Mouse (Mus musculus) embryonic fibroblast, embryonic 13.5 days (primary cell): ENCODE data around the gene Ago3. TPM values are rescaled to one million over a fixed set of nuclear protein-coding genes. Genes with fewer than 3 reads are reported as not detected.

Experiments
- H3K27ac ChIP-seq: 2 replicates; pipeline ENCODE4 v1.5.1; 2012; ENCODE audit warnings: low read length, control low read depth, inconsistent platforms; ENCODE audit not compliant: insufficient read depth
- H3K4me1 ChIP-seq: 2 replicates; pipeline ENCODE4 v1.6.1; 2011; ENCODE audit warnings: low read length; ENCODE audit not compliant: control insufficient read depth, insufficient read depth
- H3K4me3 ChIP-seq: 2 replicates; pipeline ENCODE4 v1.5.1; 2011; ENCODE audit warnings: mild to moderate bottlenecking, control low read depth, low read length; ENCODE audit not compliant: insufficient read depth
- CTCF ChIP-seq: IDR thresholded peaks from 2 replicates; pipeline ENCODE4 v1.5.1; 2011; ENCODE audit warnings: mild to moderate bottlenecking, control low read depth, low read length, moderate library complexity, borderline replicate concordance; ENCODE audit not compliant: insufficient read depth
- POLR2A ChIP-seq: IDR thresholded peaks from 2 replicates; pipeline ENCODE4 v1.6.1; 2011; ENCODE audit warnings: low read depth, mild to moderate bottlenecking, control low read depth, low read length, moderate library complexity
- polyA plus RNA-seq: library from polyadenylated mRNA; stranded (reverse); fragments of >200 nt; gene quantifications from 2 replicates; pipeline ENCODE4 v1.2.4, GENCODE M21; 2011; ENCODE audit warnings: low read depth; ENCODE audit not compliant: missing spikeins, insufficient read length

The Ago3 gene
- polyA plus RNA-seq, 1 experiment = 18.0 TPM

DNA sequence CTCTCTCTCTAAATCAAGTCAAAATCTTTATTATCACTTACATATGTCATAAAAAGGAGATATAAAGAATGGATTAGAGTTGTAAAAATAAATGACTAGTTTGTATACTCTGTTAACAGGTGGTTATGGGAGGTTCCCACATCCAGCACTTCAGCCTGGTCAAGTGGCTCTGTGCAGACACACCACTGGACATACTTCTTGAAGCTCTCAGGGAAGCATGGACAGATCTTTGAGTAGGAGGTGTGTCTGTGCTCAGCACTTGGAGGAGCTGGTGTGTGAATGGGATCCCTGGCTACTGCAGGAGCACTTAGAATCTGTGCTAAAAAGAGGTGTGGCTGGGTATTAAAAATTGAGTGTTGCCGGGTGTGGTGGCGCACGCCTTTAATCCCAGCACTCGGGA is 99.1 kb downstream of the Ago3 start:
- Histone ChIP-seq H3K27ac (no peak overlapping the region), H3K4me3 (no peak overlapping the region), H3K4me1 (no peaks in the 10 kb centered on the region)
- TF ChIP-seq POLR2A (no peak), CTCF (no peak)

DNA sequence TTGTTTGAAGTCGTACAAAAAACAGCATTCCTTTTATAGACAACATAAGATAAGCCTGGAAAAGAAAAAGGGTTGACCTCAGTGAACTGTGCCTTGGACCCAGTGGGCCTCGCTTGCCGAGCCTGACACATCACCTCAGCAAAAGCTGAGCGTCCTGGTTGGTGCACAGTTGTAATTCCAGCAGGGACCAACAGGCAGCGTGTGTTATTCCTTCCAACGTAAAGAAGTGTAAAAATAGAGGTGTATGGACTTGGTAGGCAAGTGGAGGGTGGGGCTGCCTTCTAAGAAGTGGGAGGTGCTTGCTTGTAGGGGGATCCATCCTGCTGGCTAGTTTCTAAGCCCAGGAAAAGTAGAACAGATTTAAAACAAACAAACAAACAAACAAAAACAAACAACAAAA is 103.3 kb downstream of the Ago3 start:
- no peak for TF ChIP-seq CTCF
- TF ChIP-seq POLR2A = no peak
- H3K27ac ChIP-seq = no peak overlapping the region
- H3K4me3 ChIP-seq = no peak overlapping the region
- no peaks in the 10 kb centered on the region for H3K4me1 ChIP-seq

DNA sequence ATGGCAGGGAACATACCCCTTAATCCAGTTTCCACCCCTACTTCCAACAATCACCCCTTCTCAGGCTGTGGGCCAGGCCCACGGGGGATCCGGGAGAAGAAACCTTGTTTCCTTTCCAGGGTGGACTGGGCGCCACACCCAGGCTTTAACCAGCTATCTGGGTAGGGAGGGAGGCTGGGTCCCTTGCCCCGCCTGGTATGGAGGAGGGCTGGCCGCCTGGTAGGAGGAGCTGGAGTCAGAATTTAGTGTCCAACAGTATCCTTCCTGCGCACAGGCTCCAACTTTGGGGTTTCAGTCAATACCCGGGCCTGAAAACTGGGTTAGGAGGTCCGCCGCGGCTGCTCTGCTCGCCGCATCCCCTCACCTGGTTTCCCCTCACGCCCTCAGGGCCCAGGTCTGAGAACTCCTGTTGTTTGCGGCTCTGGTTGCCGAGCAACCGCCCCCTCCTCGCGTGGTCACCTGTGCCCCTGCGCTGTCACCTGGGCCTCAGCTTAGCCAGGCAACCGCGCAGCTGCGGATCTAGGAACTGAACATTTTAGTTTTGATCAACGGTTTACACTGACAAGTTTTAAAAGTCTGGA is 104.0 kb downstream of the Ago3 start, which contains the start of gene Tekt2:
Gene Tekt2, minus strand, starts transcription at position 408 of the 581 bp plus-strand sequence.
- Histone ChIP-seq H3K27ac (no peak within 1 kb of the TSS), H3K4me1 (no peaks in the 10 kb centered on the region), H3K4me3 (no peak within 1 kb of the TSS)
- TF ChIP-seq CTCF (no peak), POLR2A (no peak; the same call in 1 of the 2 replicates)

DNA sequence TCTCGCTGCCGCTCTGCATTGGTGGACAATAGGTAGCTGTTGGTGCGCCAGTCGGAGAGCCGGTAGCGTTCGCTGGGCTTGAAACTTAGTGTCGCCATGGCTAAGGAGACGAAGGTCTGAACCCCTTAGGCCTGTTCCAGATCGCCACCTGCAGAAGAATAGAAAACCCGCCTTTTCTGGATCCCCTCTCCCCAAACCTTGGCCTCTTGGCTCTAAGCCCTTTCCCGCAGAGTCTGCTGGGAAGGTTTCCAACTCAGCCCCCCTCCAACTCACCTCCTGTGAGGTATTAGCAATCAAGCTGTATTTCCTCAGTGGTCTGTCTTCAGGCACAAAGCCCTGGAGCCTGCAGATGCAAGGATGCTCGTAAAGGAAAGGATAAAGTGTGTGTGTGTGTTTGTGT is 104.5 kb downstream of the Ago3 start:
- TF ChIP-seq CTCF = no peak
- TF ChIP-seq POLR2A = no peak
- no peaks in the 10 kb centered on the region for H3K4me1 ChIP-seq
- no peak overlapping the region for H3K4me3 ChIP-seq
- no peak overlapping the region for H3K27ac ChIP-seq

DNA sequence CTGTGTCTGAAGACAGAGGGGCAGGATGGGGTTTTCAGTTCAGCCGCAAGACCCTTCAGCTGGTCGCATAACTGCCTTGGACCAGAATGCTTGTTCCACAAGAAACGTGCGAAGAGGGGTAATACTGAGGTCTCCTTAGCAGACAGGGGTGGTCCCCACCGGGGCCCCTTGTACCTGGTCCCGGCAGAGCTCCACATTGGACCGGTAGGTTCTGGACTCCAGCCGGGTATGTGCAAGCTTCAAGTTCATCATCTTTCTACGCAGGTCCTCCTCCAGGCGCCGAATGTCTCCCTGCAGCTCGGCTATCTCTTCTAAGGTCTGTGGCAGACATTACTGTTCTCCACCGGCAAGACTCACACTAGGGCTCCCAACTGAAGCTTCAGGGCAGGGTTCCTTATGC is 106.7 kb downstream of the Ago3 start:
- H3K27ac ChIP-seq = no peak overlapping the region
- H3K4me3 ChIP-seq = no peak overlapping the region
- H3K4me1 ChIP-seq = no peaks in the 10 kb centered on the region
- TF ChIP-seq CTCF = no peak
- no peak for TF ChIP-seq POLR2A

DNA sequence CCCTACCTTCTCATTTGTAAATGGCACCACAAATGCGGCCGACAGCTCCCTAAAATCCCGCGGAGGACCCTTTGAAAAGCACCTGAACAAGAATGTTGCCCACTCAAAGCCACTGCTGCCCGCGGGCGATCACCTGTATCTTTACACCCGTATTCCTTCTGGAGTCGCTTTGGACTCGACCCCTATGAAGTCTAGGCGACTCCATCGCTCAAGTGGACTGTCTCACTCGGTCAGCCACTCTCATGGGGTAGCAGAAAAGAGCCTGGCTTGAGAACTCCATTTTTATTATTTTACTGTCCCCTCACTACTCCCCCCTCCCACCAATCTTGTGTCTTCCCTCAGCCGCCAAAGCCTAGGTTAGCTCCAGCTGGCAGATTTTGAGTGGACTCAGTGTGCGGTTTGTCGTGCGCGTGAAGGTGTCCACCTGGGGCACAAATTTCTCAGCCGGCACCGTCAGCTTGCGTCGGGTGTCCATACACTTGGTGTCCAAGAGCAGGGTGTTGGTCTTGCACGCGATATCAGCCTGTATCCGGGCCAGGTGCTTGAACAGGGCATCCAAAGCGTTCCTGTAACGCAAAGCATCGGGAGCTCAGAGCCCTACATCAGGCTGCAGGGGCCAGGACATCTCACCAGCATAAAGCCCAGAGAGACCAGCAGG is 107.4 kb downstream of the Ago3 start:
- Histone ChIP-seq H3K27ac (no peak overlapping the region), H3K4me1 (no peaks in the 10 kb centered on the region), H3K4me3 (0 out of 2 replicates have a peak overlapping the region, but pooled peaks have one; percentile 5)
- no peak for TF ChIP-seq POLR2A
- TF ChIP-seq CTCF = no peak

DNA sequence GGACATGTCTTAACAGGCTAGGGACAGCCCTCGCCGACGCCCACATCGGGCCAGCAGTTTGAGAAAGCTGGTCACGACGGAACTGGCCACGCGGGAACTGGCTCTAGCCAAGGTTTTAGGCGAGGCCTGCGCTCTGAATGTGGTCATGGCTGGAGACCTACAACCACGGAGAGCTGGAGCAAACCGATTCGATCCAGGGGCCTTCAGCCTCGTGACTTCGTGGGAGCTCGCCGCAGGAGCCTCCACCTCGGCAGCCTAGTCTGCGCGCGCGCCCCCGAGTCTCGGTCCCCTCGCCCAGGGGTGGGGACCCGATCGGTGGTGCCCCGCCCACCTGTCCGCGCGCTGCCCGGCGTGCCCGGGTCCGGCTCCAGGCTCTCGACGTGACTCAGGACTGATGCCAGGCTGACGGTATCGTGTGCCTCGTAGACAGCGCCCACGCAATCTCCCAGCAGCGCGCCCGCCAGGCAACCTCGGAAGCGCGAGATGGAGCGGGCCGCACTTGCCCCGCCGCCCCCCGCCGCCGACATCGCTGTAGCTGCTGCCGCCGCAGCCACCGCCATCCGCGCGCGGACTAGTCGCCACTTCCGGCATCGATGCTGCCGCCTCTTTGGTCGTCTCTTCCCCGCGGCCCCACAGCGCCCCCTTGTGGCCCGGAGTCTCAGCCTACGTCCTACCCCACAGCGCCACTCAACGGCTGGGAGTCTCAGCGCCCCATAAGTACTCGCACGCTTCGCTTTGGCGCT is 108.1 kb downstream of the Ago3 start, which contains the start of gene Adprhl2:
Gene Adprhl2, minus strand, starts transcription at position 593 of the 743 bp plus-strand sequence.
- H3K27ac ChIP-seq = peak within 1 kb of the TSS; percentile 71
- no peaks in the 10 kb centered on the region for H3K4me1 ChIP-seq
- TF ChIP-seq CTCF (peak; percentile 100), POLR2A (peak; percentile 62)
- peak within 1 kb of the TSS; percentile 74 for H3K4me3 ChIP-seq

DNA sequence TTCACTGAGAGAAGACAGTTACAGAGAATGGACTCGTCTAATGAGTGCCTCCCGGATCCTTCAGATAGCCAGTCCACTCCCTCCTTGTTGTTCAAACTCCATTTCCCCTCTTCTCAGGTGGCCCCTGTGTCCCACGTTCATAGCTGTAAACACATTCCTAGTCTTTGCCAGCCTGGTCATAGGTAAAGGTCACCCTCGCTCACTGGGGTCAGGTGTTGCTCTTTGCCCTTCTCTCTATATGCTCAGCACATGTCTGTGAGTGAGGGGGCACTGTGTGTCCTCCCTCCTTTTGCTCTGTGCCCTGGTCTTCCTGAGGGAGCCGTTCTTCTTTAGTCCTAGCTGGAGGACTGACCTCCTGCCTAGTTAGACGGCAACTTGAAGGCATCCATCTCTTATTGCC is 109.5 kb downstream of the Ago3 start:
- Histone ChIP-seq H3K4me3 (no peak overlapping the region), H3K27ac (no peak overlapping the region), H3K4me1 (peaks cover 2% of the 10 kb centered on the region; the same call in 1 of the 2 replicates)
- TF ChIP-seq POLR2A (no peak), CTCF (no peak)

DNA sequence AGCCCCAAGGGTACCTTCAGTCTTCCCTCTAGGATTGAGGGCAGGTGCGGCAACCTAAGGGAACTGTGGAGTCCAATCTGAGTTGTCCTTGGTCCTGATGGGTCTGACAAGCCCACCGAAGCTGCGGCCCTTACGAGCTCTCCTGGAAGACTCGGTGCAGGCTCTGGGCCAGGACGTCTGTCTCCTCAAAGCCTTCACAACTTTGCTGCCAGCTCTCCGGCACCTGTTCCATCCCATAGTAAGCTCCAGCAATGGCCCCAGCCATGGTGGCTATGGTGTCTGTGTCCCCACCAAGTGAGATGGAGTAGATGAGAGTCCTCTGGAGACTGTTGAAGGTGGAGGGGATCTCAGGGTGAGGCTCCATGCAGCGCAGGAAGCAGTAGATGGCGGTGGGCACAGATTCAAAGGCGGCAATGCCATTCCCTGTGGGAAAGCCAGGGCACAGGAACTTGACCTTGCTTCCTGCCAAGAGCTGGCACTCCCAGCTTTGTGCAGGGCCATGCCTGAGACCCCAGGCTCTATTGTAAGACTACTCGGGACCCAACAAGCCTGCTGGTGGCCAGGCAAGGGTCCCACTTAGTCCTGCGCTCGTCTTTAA is 112.8 kb downstream of the Ago3 start:
- TF ChIP-seq POLR2A (no peak), CTCF (no peak)
- H3K27ac ChIP-seq = no peak overlapping the region
- peaks cover 9% of the 10 kb centered on the region for H3K4me1 ChIP-seq
- no peak overlapping the region for H3K4me3 ChIP-seq

DNA sequence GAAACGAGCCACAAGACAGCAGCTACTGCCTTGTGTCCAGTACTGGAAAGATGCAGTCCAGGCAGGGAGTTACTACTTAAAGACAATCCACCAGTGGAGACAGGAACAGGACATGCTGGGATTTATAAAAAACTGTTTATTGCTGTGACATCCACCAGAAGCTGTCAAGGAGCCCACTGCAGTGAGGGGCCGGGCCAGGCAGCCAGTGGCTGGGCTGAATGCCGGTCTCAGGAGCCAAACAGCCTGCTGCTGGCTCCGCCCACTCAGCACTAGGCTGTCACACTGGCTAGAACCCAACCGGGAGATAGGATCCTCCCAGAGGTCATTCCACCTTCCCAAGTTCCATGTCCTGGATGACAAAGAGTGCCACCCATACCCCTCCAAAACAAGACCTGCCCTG is 113.4 kb downstream of the Ago3 start:
- H3K4me1 ChIP-seq = peaks cover 9% of the 10 kb centered on the region
- TF ChIP-seq POLR2A (no peak), CTCF (no peak)
- H3K4me3 ChIP-seq = no peak overlapping the region

More for the DNA sequence above, 113.4 kb downstream of the Ago3 start:
- H3K27ac ChIP-seq = no peak overlapping the region
